Mouse (Mus musculus): ENCODE results near the gene Ccdc51. TPM values are rescaled to one million over a fixed set of nuclear protein-coding genes. Genes with fewer than 3 reads are reported as not detected.

The Ccdc51 gene
- polyA plus RNA-seq, 1 experiment from 2014 or later: 16.3 TPM

Other genes with a start within 250 kb of the Ccdc51 start
- 12.8 and 18.5 TPM in 2 replicates for gene Slc26a6, start 229.2 kb upstream of the Ccdc51 start, polyA plus RNA-seq (2015; fragmentation: Nextera tagmentation; extraction: Ambion mirVana)
- gene Tmem89, start 167.9 kb upstream of the Ccdc51 start, polyA plus RNA-seq (2015; fragmentation: Nextera tagmentation; extraction: Ambion mirVana): not detected in 2 replicates
- 499 and 511 TPM in 2 replicates for gene Uqcrc1, start 145.9 kb upstream of the Ccdc51 start, polyA plus RNA-seq (2015; fragmentation: Nextera tagmentation; extraction: Ambion mirVana)
- 5.9 and 6.6 TPM in 2 replicates for gene Col7a1, start 128.9 kb upstream of the Ccdc51 start, polyA plus RNA-seq (2015; fragmentation: Nextera tagmentation; extraction: Ambion mirVana)
- gene Ucn2, start 96.5 kb upstream of the Ccdc51 start, polyA plus RNA-seq (2015; fragmentation: Nextera tagmentation; extraction: Ambion mirVana): 0.12 and 0.19 TPM in 2 replicates
- gene Pfkfb4, start 90.7 kb upstream of the Ccdc51 start, polyA plus RNA-seq (2015; fragmentation: Nextera tagmentation; extraction: Ambion mirVana): 9.6 and 10.2 TPM in 2 replicates
- 104 and 107 TPM in 2 replicates for gene Shisa5, start 43.9 kb upstream of the Ccdc51 start, polyA plus RNA-seq (2015; fragmentation: Nextera tagmentation; extraction: Ambion mirVana)
- 12.7 and 14.4 TPM in 2 replicates for gene Trex1, start 22.8 kb upstream of the Ccdc51 start, polyA plus RNA-seq (2015; fragmentation: Nextera tagmentation; extraction: Ambion mirVana)
- gene Atrip, start 8.4 kb upstream of the Ccdc51 start, polyA plus RNA-seq (2015; fragmentation: Nextera tagmentation; extraction: Ambion mirVana): 24.7 and 26.1 TPM in 2 replicates
- 586 and 587 TPM in 2 replicates for gene Tma7, start 94 bp downstream of the Ccdc51 start, polyA plus RNA-seq (2015; fragmentation: Nextera tagmentation; extraction: Ambion mirVana)
- gene Plxnb1, start 12.9 kb downstream of the Ccdc51 start, polyA plus RNA-seq (2015; fragmentation: Nextera tagmentation; extraction: Ambion mirVana): 12.8 and 13.3 TPM in 2 replicates
- not detected in 2 replicates for gene Fbxw21, start 79.5 kb downstream of the Ccdc51 start, polyA plus RNA-seq (2015; fragmentation: Nextera tagmentation; extraction: Ambion mirVana)
- 0.10 TPM in 1 of 2 replicates, not detected in the other for gene Fbxw13, start 113.5 kb downstream of the Ccdc51 start, polyA plus RNA-seq (2015; fragmentation: Nextera tagmentation; extraction: Ambion mirVana)
- gene Fbxw20, start 152.3 kb downstream of the Ccdc51 start, polyA plus RNA-seq (2015; fragmentation: Nextera tagmentation; extraction: Ambion mirVana): not detected in 2 replicates
- gene Fbxw14, start 205.2 kb downstream of the Ccdc51 start, polyA plus RNA-seq (2015; fragmentation: Nextera tagmentation; extraction: Ambion mirVana): not detected in 2 replicates